Mouse (Mus musculus) heart, embryonic 11.5 days (tissue): ENCODE measurements around the gene Otud4. TPM values are rescaled to one million over a fixed set of nuclear protein-coding genes. Genes with fewer than 3 reads are reported as not detected.
"Not testable (repeated sequence)": the region's sequence is repeated elsewhere in the genome, so short reads cannot be mapped to it uniquely, and the experiment has no call there.

Source experiments
- ATAC-seq: fragments of 200-750 bp; cut with Nextera tagmentation; replicated peaks from 2 replicates; pipeline ENCODE4 v1.8.0; 2017; ENCODE audit warnings: moderate library complexity; ENCODE audit not compliant: insufficient number of reproducible peaks, low FRiP score, low TSS enrichment
- H3K27ac ChIP-seq: fragments of 300-500 bp; sonication (generic); 2 replicates; pipeline ENCODE4 v1.5.1; 2014; ENCODE audit warnings: mild to moderate bottlenecking, low read depth, low read length
- H3K27me3 ChIP-seq: fragments of 300-500 bp; sonication (generic); 2 replicates; pipeline ENCODE4 v1.6.1; 2014; ENCODE audit warnings: mild to moderate bottlenecking, low read length, mixed read lengths; ENCODE audit not compliant: control insufficient read depth, insufficient read depth
- H3K36me3 ChIP-seq: fragments of 300-500 bp; sonication (generic); 2 replicates; pipeline ENCODE4 v1.6.1; 2014; ENCODE audit warnings: mild to moderate bottlenecking, low read length, moderate library complexity, mixed read lengths; ENCODE audit not compliant: control insufficient read depth, insufficient read depth
- H3K4me1 ChIP-seq: fragments of 300-500 bp; sonication (generic); 2 replicates; pipeline ENCODE4 v1.6.1; 2014; ENCODE audit warnings: low read length; ENCODE audit not compliant: control insufficient read depth, insufficient read depth
- H3K4me2 ChIP-seq: fragments of 300-500 bp; sonication (generic); 2 replicates; pipeline ENCODE4 v1.6.1; 2014; ENCODE audit warnings: mild to moderate bottlenecking, moderate library complexity
- H3K4me3 ChIP-seq: fragments of 300-500 bp; sonication (generic); 2 replicates; pipeline ENCODE4 v1.5.1; 2014; ENCODE audit warnings: low read depth, low read length
- H3K9ac ChIP-seq: fragments of 300-500 bp; sonication (generic); 2 replicates; pipeline ENCODE4 v1.6.1; 2014; ENCODE audit warnings: mild to moderate bottlenecking, low read depth, low read length, moderate library complexity
- H3K9me3 ChIP-seq: fragments of 300-500 bp; sonication (generic); replicated peaks from 2 replicates; pipeline ENCODE4 v1.6.1; 2016; ENCODE audit warnings: low read length; ENCODE audit not compliant: control insufficient read depth
- WGBS: fragments of 180-500 bp; shearing (Covaris S2); extraction: QIAGEN DNeasy Blood & Tissue Kit; methylation state at CpG from one replicate; pipeline ENCODE4 v1.1.7; 2014; ENCODE audit not compliant: insufficient replicate concordance; 5-methylcytosine and 5-hydroxymethylcytosine counted together
- polyA plus RNA-seq: library from polyadenylated mRNA; unstranded; fragments of >200 nt; fragmentation: Nextera tagmentation; extraction: Ambion mirVana; gene quantifications from 2 replicates; pipeline ENCODE4 v1.2.1, GENCODE M21; 2014

Otud4 gene
- polyA plus RNA-seq, 1 experiment from 2014 or later = 27.0 TPM

DNA sequence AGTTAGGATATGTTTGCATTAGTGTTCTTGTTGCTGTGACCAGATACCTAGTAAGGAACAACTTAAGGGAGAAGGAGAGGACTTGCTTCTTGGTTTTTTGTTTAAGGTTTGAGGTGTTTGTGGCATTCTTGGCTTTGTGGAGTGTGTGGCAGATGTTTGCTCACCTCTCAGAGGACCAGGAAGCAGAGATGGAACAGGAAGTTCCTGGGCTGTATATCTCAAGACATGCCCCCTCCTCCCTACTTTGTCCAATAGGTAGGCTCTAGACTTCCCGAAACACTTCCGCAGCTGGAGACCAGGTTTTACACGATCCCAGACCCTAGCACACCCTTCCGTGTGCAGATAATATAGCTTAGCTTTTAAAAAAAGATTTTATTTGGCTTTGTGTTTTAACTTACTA is 10.2 kb downstream of the Otud4 start:
- H3K27me3 ChIP-seq = no peaks in the 10 kb centered on the region
- H3K4me2 ChIP-seq = no peak overlapping the region
- no peak overlapping the region for H3K27ac ChIP-seq
- H3K36me3 ChIP-seq = peaks cover 19% of the 10 kb centered on the region
- H3K4me3 ChIP-seq = no peak overlapping the region
- H3K9ac ChIP-seq = no peak overlapping the region
- no peaks in the 10 kb centered on the region for H3K9me3 ChIP-seq
- WGBS = 93% methylated on average over 4 of the region's 4 CpGs
- no peaks in the 10 kb centered on the region for H3K4me1 ChIP-seq
- no peak for ATAC-seq

DNA sequence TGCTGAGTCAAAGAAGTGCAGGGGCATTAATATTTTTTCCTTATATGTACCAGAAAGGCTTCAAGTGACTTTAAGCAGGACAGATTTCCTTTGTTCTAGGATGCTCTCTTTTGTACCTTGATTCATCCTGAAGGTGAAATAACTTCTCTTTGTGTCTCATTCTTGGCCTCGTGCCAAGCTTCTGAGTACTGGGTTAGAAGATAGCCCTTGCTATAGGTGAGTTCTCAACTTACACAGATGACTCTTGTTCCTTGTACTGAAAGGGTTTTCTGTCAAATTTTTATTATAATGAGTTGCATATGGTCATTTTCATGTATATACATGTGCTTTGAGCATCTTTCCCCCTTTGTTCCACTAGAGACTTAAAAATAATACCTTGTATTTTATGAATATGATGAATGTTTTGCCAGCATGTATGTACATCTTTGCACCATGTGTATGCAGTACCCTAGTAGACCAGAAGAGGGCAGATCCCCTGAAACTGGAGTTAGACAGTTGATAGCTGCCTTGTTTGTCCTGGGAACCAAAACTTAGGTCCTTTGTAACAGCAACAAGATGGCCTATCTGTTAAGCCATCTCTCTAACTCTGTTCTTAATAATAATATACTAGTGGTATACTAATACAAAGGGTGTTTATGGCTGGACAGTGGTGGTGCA is 10.9 kb downstream of the Otud4 start:
- Histone ChIP-seq H3K27ac (no peak overlapping the region), H3K27me3 (no peaks in the 10 kb centered on the region), H3K4me2 (no peak overlapping the region), H3K9ac (no peak overlapping the region), H3K9me3 (no peaks in the 10 kb centered on the region), H3K36me3 (peaks cover 16% of the 10 kb centered on the region; the same call in 1 of the 2 replicates), H3K4me1 (no peaks in the 10 kb centered on the region), H3K4me3 (no peak overlapping the region)
- 83% methylated on average over 1 of the region's 1 CpGs for WGBS
- ATAC-seq = no peak

GRCm38 (mm10) chr8:79653736-79654135 is 14.3 kb downstream of the Otud4 start:
- no peaks in the 10 kb centered on the region for H3K4me1 ChIP-seq
- H3K36me3 ChIP-seq = peaks cover 15% of the 10 kb centered on the region; the same call in 1 of the 2 replicates
- H3K4me2 ChIP-seq = no peak overlapping the region
- WGBS = 80% methylated on average over 4 of the region's 4 CpGs
- H3K27me3 ChIP-seq = no peaks in the 10 kb centered on the region
- no peak overlapping the region for H3K9ac ChIP-seq
- no peaks in the 10 kb centered on the region for H3K9me3 ChIP-seq
- no peak overlapping the region for H3K4me3 ChIP-seq
- no peak for ATAC-seq
- no peak overlapping the region for H3K27ac ChIP-seq

DNA sequence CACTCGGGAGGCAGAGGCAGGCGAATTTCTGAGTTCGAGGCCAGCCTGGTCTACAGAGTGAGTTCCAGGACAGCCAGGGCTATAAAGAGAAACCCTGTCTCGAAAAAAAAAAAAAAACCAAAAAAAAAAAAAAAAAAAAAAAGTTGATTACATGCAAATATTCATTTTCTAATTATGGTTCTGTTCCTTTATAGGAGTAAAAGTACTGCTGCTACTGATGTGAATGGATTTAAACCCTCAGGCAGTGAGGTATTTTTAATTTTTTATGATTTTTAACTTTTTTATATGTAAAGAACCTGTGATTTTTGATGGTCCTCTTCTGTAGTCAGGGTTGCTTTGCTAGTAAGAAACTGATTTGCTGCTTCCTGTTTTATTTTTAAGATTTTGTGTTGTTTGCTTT is 19.3 kb downstream of the Otud4 start:
- H3K4me1 ChIP-seq, H3K4me3 ChIP-seq, H3K4me2 ChIP-seq, H3K9me3 ChIP-seq, H3K27ac ChIP-seq, ATAC-seq, H3K27me3 ChIP-seq, H3K9ac ChIP-seq: not testable (repeated sequence)
- H3K36me3 ChIP-seq = peaks cover 21% of the 10 kb centered on the region
- 87% methylated on average over 4 of the region's 4 CpGs for WGBS

GRCm38 (mm10) chr8:79676461-79676860 is 37.0 kb downstream of the Otud4 start:
- no peak for ATAC-seq
- 89% methylated on average over 4 of the region's 4 CpGs for WGBS
- Histone ChIP-seq H3K4me2 (no peak overlapping the region), H3K27me3 (no peaks in the 10 kb centered on the region), H3K9ac (no peak overlapping the region), H3K36me3 (peaks cover 8% of the 10 kb centered on the region), H3K27ac (no peak overlapping the region), H3K4me3 (no peak overlapping the region), H3K9me3 (no peaks in the 10 kb centered on the region), H3K4me1 (no peaks in the 10 kb centered on the region)

DNA sequence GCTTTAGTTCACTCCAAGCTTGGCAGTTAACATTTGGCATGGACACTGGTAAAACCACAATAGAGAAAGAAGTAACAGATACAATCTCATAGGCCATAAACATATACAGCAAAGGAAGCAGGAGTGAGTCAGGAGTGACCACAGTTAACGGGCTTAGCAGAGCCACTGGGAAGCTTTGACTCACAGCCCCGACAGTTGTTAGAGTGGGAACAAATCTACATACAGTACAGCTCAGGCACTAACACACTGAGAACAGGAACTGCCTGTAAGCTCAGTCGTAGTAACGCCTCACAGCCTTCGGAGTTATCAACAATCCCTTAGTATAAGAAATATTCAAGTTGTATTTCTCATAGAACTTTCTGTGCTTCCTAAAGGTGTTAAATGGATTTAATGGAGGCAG is 39.6 kb downstream of the Otud4 start:
- WGBS = 59% methylated on average over 5 of the region's 5 CpGs
- Histone ChIP-seq H3K27me3 (no peaks in the 10 kb centered on the region), H3K4me1 (no peaks in the 10 kb centered on the region), H3K9me3 (no peaks in the 10 kb centered on the region), H3K9ac (no peak overlapping the region), H3K27ac (no peak overlapping the region), H3K36me3 (peaks cover 3% of the 10 kb centered on the region), H3K4me3 (no peak overlapping the region), H3K4me2 (no peak overlapping the region)
- ATAC-seq = no peak

- H3K4me2 ChIP-seq = peak overlapping the region; percentile 63
- H3K36me3 ChIP-seq, H3K27me3 ChIP-seq, H3K9me3 ChIP-seq, H3K4me1 ChIP-seq, H3K9ac ChIP-seq, H3K27ac ChIP-seq, ATAC-seq: not testable (repeated sequence)
- peak overlapping the region; percentile 39 for H3K4me3 ChIP-seq
- WGBS = 48% methylated on average over 10 of the region's 10 CpGs
These were observed 40.7 kb downstream of the Otud4 start for GRCm38 (mm10) chr8:79680083-79680482.

- H3K27me3 ChIP-seq = no peaks in the 10 kb centered on the region
- H3K27ac ChIP-seq = no peak overlapping the region
- no peaks in the 10 kb centered on the region for H3K4me1 ChIP-seq
- peaks cover 7% of the 10 kb centered on the region for H3K36me3 ChIP-seq
- H3K9me3 ChIP-seq = no peaks in the 10 kb centered on the region
- peak; percentile 73; the same call in 1 of the 2 replicates for ATAC-seq
- H3K9ac ChIP-seq = peak overlapping the region; percentile 47; the same call in 1 of the 2 replicates
- peak overlapping the region; percentile 63 for H3K4me2 ChIP-seq
- H3K4me3 ChIP-seq = peak overlapping the region; percentile 39
- WGBS = 5% methylated on average over 34 of the region's 34 CpGs
These were observed 41.1 kb downstream of the Otud4 start for GRCm38 (mm10) chr8:79680555-79680954.

DNA sequence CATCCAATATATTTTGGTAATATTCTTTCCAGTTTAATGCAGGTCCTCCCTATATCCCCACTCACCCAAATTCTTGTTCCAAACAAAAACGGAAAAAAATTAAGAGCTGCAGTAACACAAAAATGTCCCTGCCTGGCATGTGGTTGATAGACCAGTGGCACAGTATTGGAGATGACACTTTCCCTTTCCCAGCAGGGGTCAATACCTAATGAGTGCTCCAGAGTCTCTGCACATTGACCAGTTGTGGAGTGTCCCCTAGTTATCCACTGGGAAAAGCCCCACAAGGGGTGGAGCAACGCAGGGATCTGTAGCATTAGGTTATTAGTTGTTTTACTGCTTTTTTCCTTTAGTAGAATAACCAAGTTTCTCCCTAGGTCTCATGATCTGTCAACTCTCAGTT is 41.5 kb downstream of the Otud4 start:
- H3K27ac ChIP-seq = no peak overlapping the region
- 42% methylated on average over 2 of the region's 2 CpGs for WGBS
- no peaks in the 10 kb centered on the region for H3K4me1 ChIP-seq
- H3K4me2 ChIP-seq = peak overlapping the region; percentile 63
- H3K9ac ChIP-seq = peak overlapping the region; percentile 47; the same call in 1 of the 2 replicates
- ATAC-seq = no peak
- no peaks in the 10 kb centered on the region for H3K9me3 ChIP-seq
- H3K27me3 ChIP-seq = no peaks in the 10 kb centered on the region
- peak overlapping the region; percentile 39 for H3K4me3 ChIP-seq
- peaks cover 7% of the 10 kb centered on the region for H3K36me3 ChIP-seq
